Mouse (Mus musculus) cerebellum, adult 2 months (tissue): Measurements from ENCODE around the gene Bicd2. TPM values are rescaled to one million over a fixed set of nuclear protein-coding genes. Genes with fewer than 3 reads are reported as not detected.

Experiments
- DNase-seq, 2 experiments: peaks; one replicate each; pipeline ENCODE4 v3.0.0; 2021
- H3K27ac ChIP-seq: fragments of 200-500 bp; 2 replicates; pipeline ENCODE4 v1.5.1; 2012; ENCODE audit warnings: low read length, control low read depth, inconsistent platforms; ENCODE audit not compliant: insufficient read depth
- H3K27me3 ChIP-seq: fragments of 200-500 bp; 2 replicates; pipeline ENCODE4 v1.6.1; 2012; ENCODE audit warnings: inconsistent platforms, mild to moderate bottlenecking, low read length, moderate library complexity; ENCODE audit not compliant: control insufficient read depth, insufficient read depth
- H3K4me1 ChIP-seq: fragments of 200-500 bp; 2 replicates; pipeline ENCODE4 v1.6.1; 2011; ENCODE audit warnings: low read length; ENCODE audit not compliant: control insufficient read depth, insufficient read depth
- H3K4me3 ChIP-seq: fragments of 200-500 bp; replicated peaks from 2 replicates; pipeline ENCODE3; 2011; ENCODE audit warnings: mild to moderate bottlenecking, low read depth, low read length, control low read depth; ENCODE audit not compliant: insufficient read depth
- CTCF ChIP-seq: fragments of 200-500 bp; IDR thresholded peaks from 2 replicates; pipeline ENCODE4 v1.5.1; 2011; ENCODE audit warnings: low read depth, mild to moderate bottlenecking, control low read depth, low read length, moderate library complexity, borderline replicate concordance; ENCODE audit not compliant: insufficient read depth
- POLR2A ChIP-seq: fragments of 200-500 bp; IDR thresholded peaks from 2 replicates; pipeline ENCODE4 v1.6.1; 2011; ENCODE audit warnings: low read length, control low read depth, borderline replicate concordance; ENCODE audit not compliant: insufficient read depth
- WGBS: fragments of 180-500 bp; shearing (Covaris S2); methylation state at CpG from one replicate; pipeline ENCODE4 v1.1.7; 2018; 5-methylcytosine and 5-hydroxymethylcytosine counted together
- polyA plus RNA-seq: library from polyadenylated mRNA; depleted of rRNA; stranded (reverse); fragments of >200 nt; gene quantifications from 2 replicates; pipeline ENCODE4 v1.2.3, GENCODE M21; 2012

Bicd2 gene
- polyA plus RNA-seq, 1 experiment, result 50.7 TPM

GRCm38 (mm10) chr13:49307311-49307969 lies 33.9 kb upstream of the Bicd2 start:
- no peaks in the 10 kb centered on the region for H3K27me3 ChIP-seq
- TF ChIP-seq CTCF (no peak), POLR2A (no peak)
- H3K4me1 ChIP-seq, result no peaks in the 10 kb centered on the region
- DNase-seq, result no peak
- 52% methylated on average over 10 of the region's 10 CpGs for WGBS
- peak overlapping the region; percentile 30; the same call in 1 of the 2 replicates for H3K27ac ChIP-seq
- H3K4me3 ChIP-seq, result no peak overlapping the region

GRCm38 (mm10) chr13:49308206-49308605 lies 33.2 kb upstream of the Bicd2 start:
- H3K27me3 ChIP-seq, result no peaks in the 10 kb centered on the region
- DNase-seq, result no peak
- H3K4me3 ChIP-seq, result no peak overlapping the region
- H3K4me1 ChIP-seq, result no peaks in the 10 kb centered on the region
- TF ChIP-seq POLR2A (no peak), CTCF (no peak)
- WGBS, result 95% methylated on average over 4 of the region's 4 CpGs
- H3K27ac ChIP-seq, result peak overlapping the region; percentile 7; the same call in 1 of the 2 replicates

- no peak for TF ChIP-seq POLR2A
- no peak for TF ChIP-seq CTCF
- no peak for DNase-seq
- H3K27me3 ChIP-seq, result no peaks in the 10 kb centered on the region
- H3K4me1 ChIP-seq, result no peaks in the 10 kb centered on the region
- no peak overlapping the region for H3K4me3 ChIP-seq
- WGBS, result 89% methylated on average over 16 of the region's 16 CpGs
- H3K27ac ChIP-seq, result no peak overlapping the region
Measured at GRCm38 (mm10) chr13:49308861-49309403, 32.5 kb upstream of the Bicd2 start.

- H3K27ac ChIP-seq, result no peak overlapping the region
- no peak for TF ChIP-seq POLR2A
- 91% methylated on average over 1 of the region's 1 CpGs for WGBS
- no peaks in the 10 kb centered on the region for H3K27me3 ChIP-seq
- H3K4me1 ChIP-seq, result no peaks in the 10 kb centered on the region
- H3K4me3 ChIP-seq, result no peak overlapping the region
- no peak for DNase-seq
Measured at GRCm38 (mm10) chr13:49309501-49309900, 31.9 kb upstream of the Bicd2 start.

- H3K27ac ChIP-seq, result no peak overlapping the region
- H3K27me3 ChIP-seq, result no peaks in the 10 kb centered on the region
- no peak for TF ChIP-seq CTCF
- no peak for TF ChIP-seq POLR2A
- 84% methylated on average over 7 of the region's 7 CpGs for WGBS
- no peak for DNase-seq
- no peak overlapping the region for H3K4me3 ChIP-seq
- H3K4me1 ChIP-seq, result no peaks in the 10 kb centered on the region
Measured at GRCm38 (mm10) chr13:49311642-49312041, 29.7 kb upstream of the Bicd2 start.

- Histone ChIP-seq H3K4me1 (no peaks in the 10 kb centered on the region), H3K27me3 (no peaks in the 10 kb centered on the region), H3K27ac (peak overlapping the region; percentile 64; the same call in 1 of the 2 replicates), H3K4me3 (no peak overlapping the region)
- 54% methylated on average over 9 of the region's 9 CpGs for WGBS
- TF ChIP-seq POLR2A (no peak), CTCF (no peak)
- DNase-seq, result no peak
Measured at GRCm38 (mm10) chr13:49316386-49317162, 24.8 kb upstream of the Bicd2 start.

GRCm38 (mm10) chr13:49317508-49317907 lies 23.9 kb upstream of the Bicd2 start:
- no peak for DNase-seq
- no peaks in the 10 kb centered on the region for H3K27me3 ChIP-seq
- H3K27ac ChIP-seq, result peak overlapping the region; percentile 64; the same call in 1 of the 2 replicates
- WGBS, result 65% methylated on average over 6 of the region's 6 CpGs
- H3K4me3 ChIP-seq, result no peak overlapping the region
- no peak for TF ChIP-seq CTCF
- no peak for TF ChIP-seq POLR2A
- H3K4me1 ChIP-seq, result no peaks in the 10 kb centered on the region
